Mouse (Mus musculus) activated CD4-positive, CD25-positive, alpha-beta regulatory T cell (primary cell): Measurements from ENCODE around the gene Eef2. TPM values are rescaled to one million over a fixed set of nuclear protein-coding genes. Genes with fewer than 3 reads are reported as not detected.

Source experiments
- polyA plus RNA-seq, 2 experiments: library from polyadenylated mRNA; unstranded; fragments of 100-300 nt; shearing (Covaris generic); gene quantifications; one replicate each; pipeline ENCODE4 v1.2.1; 2017

The Eef2 gene
- polyA plus RNA-seq, result 100 to 1,000 TPM; 640 to 647 TPM

GRCm38 (mm10) chr10:81176466-81177271, at the start of gene Eef2:
Eef2 (plus strand) TSS chr10:81176631.

GRCm38 (mm10) chr10:81134966-81135681, 41.3 kb upstream of the Eef2 start, which contains the start of gene Zbtb7a:
Zbtb7a (plus strand) TSS chr10:81135220.

GRCm38 (mm10) chr10:81167200-81168086, 9.0 kb upstream of the Eef2 start, which contains the start of gene Pias4:
Pias4 (minus strand) TSS chr10:81167923.

GRCm38 (mm10) chr10:81182336-81183333, 6.2 kb downstream of the Eef2 start, which contains the start of gene Dapk3:
Dapk3 (plus strand) TSS chr10:81183005.

GRCm38 (mm10) chr10:81183805-81184204, 7.4 kb downstream of the Eef2 start, which contains the start of gene 4930442H23Rik:
4930442H23Rik (minus strand) TSS chr10:81183849.

GRCm38 (mm10) chr10:81201807-81202758, 25.7 kb downstream of the Eef2 start, which contains the start of gene Nmrk2:
Nmrk2 (minus strand) TSS chr10:81202051.

GRCm38 (mm10) chr10:81230438-81231332, 54.3 kb downstream of the Eef2 start, which contains the start of gene Atcay:
Atcay (minus strand) TSS chr10:81230833.

Other genes starting within 250 kb of the Eef2 start
- 10 to 100 TPM; 40.6 to 80.6 TPM for gene Gadd45b, start 246.6 kb upstream of the Eef2 start, polyA plus RNA-seq
- under 1 TPM in 1 of 2 experiments, not detected in 1; 0.28 TPM for gene Gng7, start 161.7 kb upstream of the Eef2 start, polyA plus RNA-seq
- gene Diras1, start 151.0 kb upstream of the Eef2 start, polyA plus RNA-seq, result under 1 TPM in 1 of 2 experiments, not detected in 1; 0.54 TPM
- gene Slc39a3, start 139.2 kb upstream of the Eef2 start, polyA plus RNA-seq, result 10 to 100 TPM; 13.9 to 14.7 TPM
- gene Sgta, start 116.5 kb upstream of the Eef2 start, polyA plus RNA-seq, result 10 to 100 TPM; 79.3 to 94.4 TPM
- gene Thop1, start 106.6 kb upstream of the Eef2 start, polyA plus RNA-seq, result 1 to 10 TPM; 6.0 to 8.7 TPM
- under 1 TPM in 1 of 2 experiments, not detected in 1; 0.22 TPM for gene Creb3l3, start 77.8 kb upstream of the Eef2 start, polyA plus RNA-seq
- 100 to 1,000 TPM; 162 to 191 TPM for gene Map2k2, start 70.7 kb upstream of the Eef2 start, polyA plus RNA-seq
- 10 to 100 TPM; 69.4 to 76.2 TPM for gene Zbtb7a, start 41.4 kb upstream of the Eef2 start, polyA plus RNA-seq
- 10 to 100 TPM; 42.8 to 50.1 TPM for gene Pias4, start 8.7 kb upstream of the Eef2 start, polyA plus RNA-seq
- 100 to 1,000 TPM in 1 of 2 experiments, 10 to 100 TPM in 1; 95.7 to 104 TPM for gene Dapk3, start 6.4 kb downstream of the Eef2 start, polyA plus RNA-seq
- gene 4930442H23Rik, start 7.2 kb downstream of the Eef2 start, polyA plus RNA-seq, result not detected
- gene Nmrk2, start 25.4 kb downstream of the Eef2 start, polyA plus RNA-seq, result under 1 TPM; 0.19 to 0.47 TPM
- 1 to 10 TPM; 5.7 to 5.8 TPM for gene Atcay, start 54.2 kb downstream of the Eef2 start, polyA plus RNA-seq
- gene Zfr2, start 56.5 kb downstream of the Eef2 start, polyA plus RNA-seq, result 1 to 10 TPM; 3.9 to 5.0 TPM
- gene Matk, start 76.3 kb downstream of the Eef2 start, polyA plus RNA-seq, result 100 to 1,000 TPM in 1 of 2 experiments, 10 to 100 TPM in 1; 63.7 to 239 TPM
- 100 to 1,000 TPM; 153 to 154 TPM for gene Mrpl54, start 90.3 kb downstream of the Eef2 start, polyA plus RNA-seq
- 10 to 100 TPM; 33.8 to 50.0 TPM for gene Apba3, start 90.3 kb downstream of the Eef2 start, polyA plus RNA-seq
- 10 to 100 TPM in 1 of 2 experiments, 1 to 10 TPM in 1; 9.8 to 36.0 TPM for gene Tjp3, start 115.0 kb downstream of the Eef2 start, polyA plus RNA-seq
- 10 to 100 TPM; 67.4 to 88.0 TPM for gene Pip5k1c, start 116.3 kb downstream of the Eef2 start, polyA plus RNA-seq
- 10 to 100 TPM; 44.2 to 64.0 TPM for gene Cactin, start 144.5 kb downstream of the Eef2 start, polyA plus RNA-seq
- 10 to 100 TPM; 48.0 to 67.1 TPM for gene Tbxa2r, start 152.1 kb downstream of the Eef2 start, polyA plus RNA-seq
- gene Gipc3, start 166.6 kb downstream of the Eef2 start, polyA plus RNA-seq, result under 1 TPM; 0.05 to 0.08 TPM
- 10 to 100 TPM; 44.4 to 50.7 TPM for gene Hmg20b, start 173.8 kb downstream of the Eef2 start, polyA plus RNA-seq
- gene Mfsd12, start 180.9 kb downstream of the Eef2 start, polyA plus RNA-seq, result 1 to 10 TPM; 3.7 to 4.0 TPM
- 1 to 10 TPM in 1 of 2 experiments, under 1 TPM in 1; 0.68 to 1.5 TPM for gene 4930404N11Rik, start 189.2 kb downstream of the Eef2 start, polyA plus RNA-seq
- 10 to 100 TPM; 69.7 to 78.9 TPM for gene Fzr1, start 201.9 kb downstream of the Eef2 start, polyA plus RNA-seq
- 10 to 100 TPM; 35.0 to 35.8 TPM for gene Dohh, start 207.8 kb downstream of the Eef2 start, polyA plus RNA-seq
- 1 to 10 TPM; 2.2 to 4.9 TPM for gene Gm48551, start 207.8 kb downstream of the Eef2 start, polyA plus RNA-seq
- 1 to 10 TPM; 1.1 to 1.6 TPM for gene Gm48552, start 212.4 kb downstream of the Eef2 start, polyA plus RNA-seq
- 10 to 100 TPM in 1 of 2 experiments, 1 to 10 TPM in 1; 6.3 to 12.2 TPM for gene Smim24, start 216.4 kb downstream of the Eef2 start, polyA plus RNA-seq